Mouse (Mus musculus): ENCODE data around the gene Sf1. TPM values are rescaled to one million over a fixed set of nuclear protein-coding genes. Genes with fewer than 3 reads are reported as not detected.

Sf1 gene
- total RNA-seq (2021), result 100 to 1,000 TPM; 102 to 105 TPM
- long read RNA-seq, experiment 1, full-length matches to known transcripts, result 13 of 32 reads
- long read RNA-seq, experiment 1, partial matches to known transcripts, result 8 of 32 reads
- long read RNA-seq, experiment 1, other reads (novel, unspliced or antisense), result 11 of 32 reads
- long read RNA-seq, experiment 2, full-length matches to known transcripts, result 3 of 14 reads
- long read RNA-seq, experiment 2, partial matches to known transcripts, result 5 of 14 reads
- long read RNA-seq, experiment 2, other reads (novel, unspliced or antisense), result 6 of 14 reads

GRCm38 (mm10) chr19:6363411-6364240 is at the start of gene Sf1:
TSS of gene Sf1 (plus strand) at chr19:6363690.
- DNase-seq, result peak; percentile 99
- intact Hi-C loops (cut with DNase I), result no loop called here

DNA sequence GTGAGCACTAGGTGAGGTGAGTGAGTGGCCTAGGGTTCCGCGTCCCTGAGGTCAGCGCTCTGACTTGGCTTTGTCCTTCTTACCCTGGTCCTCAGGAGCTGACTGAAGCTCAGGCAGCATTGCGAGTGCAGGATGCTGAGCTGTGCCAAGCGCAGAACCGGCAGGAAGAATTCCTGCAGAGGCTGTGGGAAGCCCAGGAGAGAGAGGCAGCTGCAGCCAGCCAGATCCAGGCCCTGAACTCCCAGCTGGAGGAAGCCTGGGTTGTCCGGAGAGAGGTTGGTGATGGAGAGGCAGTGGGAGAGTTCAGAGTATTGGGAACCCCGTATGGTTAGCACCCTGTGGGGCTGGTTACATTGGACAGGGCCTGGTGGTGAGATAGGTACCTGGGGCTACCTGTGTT is 49.7 kb upstream of the Sf1 start:
- no peak for DNase-seq
- intact Hi-C loops (cut with DNase I), result loop anchor here (5.0 kb wide), 1 partner anchor 1651 kb away; no protein-coding TSS in a partner anchor

DNA sequence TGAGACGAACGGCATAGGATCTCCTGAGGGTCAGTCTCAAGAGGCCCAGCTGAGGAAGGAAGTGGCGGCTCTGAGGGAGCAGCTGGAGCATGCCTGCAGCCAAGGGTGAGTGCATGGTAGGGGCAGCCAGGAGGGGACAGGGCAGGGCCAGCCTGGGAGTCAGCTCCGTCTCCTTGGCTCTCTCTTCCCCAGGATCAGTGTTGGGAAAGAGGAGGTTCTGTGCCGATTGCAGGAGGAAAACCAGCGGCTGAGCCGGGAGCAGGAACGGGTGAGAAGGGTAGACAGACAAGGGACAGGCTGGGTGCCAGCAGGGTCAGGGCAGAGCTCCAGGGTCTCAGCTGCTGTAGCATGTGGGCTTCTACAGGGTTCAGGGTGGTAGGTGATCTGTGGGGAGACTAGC is 49.0 kb upstream of the Sf1 start:
- no peak for DNase-seq
- intact Hi-C loops (cut with DNase I), result loop anchor here (5.0 kb wide), 1 partner anchor 1652 kb away; no protein-coding TSS in a partner anchor

DNA sequence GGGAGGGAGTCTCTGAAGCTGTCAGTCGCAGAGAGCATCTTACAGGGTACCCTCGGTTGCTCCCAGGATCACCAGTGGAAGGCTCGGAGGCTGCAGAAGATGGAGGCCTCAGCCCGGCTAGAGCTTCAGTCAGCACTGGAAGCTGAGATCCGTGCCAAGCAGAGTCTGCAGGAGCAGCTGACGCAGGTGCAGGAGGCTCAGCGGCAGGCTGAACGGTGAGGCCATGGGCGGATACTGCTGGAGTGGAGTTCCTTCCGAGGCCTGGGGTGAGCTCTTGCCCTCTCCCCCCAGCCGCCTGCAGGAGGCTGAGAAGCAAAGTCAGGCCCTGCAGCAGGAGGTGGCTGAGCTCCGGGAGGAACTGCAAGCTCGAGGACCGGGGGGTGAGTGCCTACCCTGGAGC is 47.9 kb upstream of the Sf1 start:
- intact Hi-C loops (cut with DNase I), result no loop called here
- no peak for DNase-seq

DNA sequence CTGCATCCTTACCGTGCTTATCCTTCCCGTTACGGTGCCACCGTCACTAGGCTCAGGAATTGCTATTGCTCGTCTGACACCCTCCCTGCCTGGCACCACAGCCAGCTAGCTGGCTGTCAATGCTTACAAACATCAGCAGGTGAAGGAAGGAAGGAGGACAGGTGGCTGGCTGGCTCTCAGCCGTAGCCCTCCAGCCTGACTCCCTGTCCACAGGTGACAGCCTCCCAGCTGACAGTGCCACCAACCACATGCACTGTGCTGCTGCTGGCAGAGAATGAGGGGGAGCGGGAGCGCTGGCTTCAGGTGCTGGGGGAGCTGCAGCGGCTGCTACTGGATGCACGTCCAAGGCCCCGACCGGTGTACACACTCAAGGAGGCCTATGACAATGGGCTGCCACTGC is 45.3 kb upstream of the Sf1 start:
- DNase-seq, result no peak
- intact Hi-C loops (cut with DNase I), result no loop called here

DNA sequence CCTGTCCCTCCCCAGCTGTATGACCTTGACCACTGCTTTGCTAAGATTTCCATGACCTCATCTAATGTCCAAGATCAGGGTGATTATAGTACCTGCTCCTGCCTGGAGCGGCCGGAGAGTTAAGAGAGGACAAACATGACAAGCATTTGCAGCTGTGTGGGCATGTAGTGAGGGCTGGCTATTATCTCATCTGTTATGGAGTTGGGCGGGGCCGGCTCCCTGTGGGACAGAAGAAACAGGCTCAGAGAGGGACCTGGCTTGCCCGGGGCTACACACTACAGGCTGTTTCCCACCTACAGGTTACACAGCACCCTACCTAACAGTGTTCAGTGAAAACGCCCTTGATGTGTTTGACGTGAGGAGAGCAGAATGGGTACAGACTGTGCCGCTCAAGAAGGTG is 42.1 kb upstream of the Sf1 start:
- intact Hi-C loops (cut with DNase I), result no loop called here
- no peak for DNase-seq

- DNase-seq, result no peak
- intact Hi-C loops (cut with DNase I), result no loop called here
These were observed 41.5 kb upstream of the Sf1 start for GRCm38 (mm10) chr19:6321786-6322621.

- intact Hi-C loops (cut with DNase I), result no loop called here
- DNase-seq, result no peak
These were observed 38.7 kb upstream of the Sf1 start for GRCm38 (mm10) chr19:6324751-6325150.

DNA sequence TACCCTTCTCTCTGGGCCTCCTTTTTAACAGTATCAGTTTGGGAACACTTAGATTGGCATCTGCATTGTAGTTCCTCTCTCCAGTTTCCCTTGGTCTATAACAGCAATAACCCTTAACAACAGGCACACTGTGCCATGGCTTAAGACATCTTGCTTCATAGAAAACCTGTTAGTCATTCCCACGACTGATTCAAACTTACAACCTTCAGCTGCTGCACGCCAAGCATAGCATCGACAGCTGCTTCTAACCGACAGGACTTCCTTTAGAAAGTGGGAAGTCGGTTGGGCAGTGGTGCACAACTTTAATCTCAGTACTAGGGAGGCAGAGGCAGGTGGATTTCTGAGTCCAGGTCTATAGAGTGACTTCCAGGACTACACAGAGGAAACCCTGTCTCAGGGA is 32.3 kb upstream of the Sf1 start:
- intact Hi-C loops (cut with DNase I), result loop anchor here (2.0 to 10.0 kb wide), 5 partner anchors 24 to 369 kb away; partner anchors contain the start of genes Cdc42bpg, Pola2, Snx15 and Tm7sf2
- DNase-seq, result no peak

DNA sequence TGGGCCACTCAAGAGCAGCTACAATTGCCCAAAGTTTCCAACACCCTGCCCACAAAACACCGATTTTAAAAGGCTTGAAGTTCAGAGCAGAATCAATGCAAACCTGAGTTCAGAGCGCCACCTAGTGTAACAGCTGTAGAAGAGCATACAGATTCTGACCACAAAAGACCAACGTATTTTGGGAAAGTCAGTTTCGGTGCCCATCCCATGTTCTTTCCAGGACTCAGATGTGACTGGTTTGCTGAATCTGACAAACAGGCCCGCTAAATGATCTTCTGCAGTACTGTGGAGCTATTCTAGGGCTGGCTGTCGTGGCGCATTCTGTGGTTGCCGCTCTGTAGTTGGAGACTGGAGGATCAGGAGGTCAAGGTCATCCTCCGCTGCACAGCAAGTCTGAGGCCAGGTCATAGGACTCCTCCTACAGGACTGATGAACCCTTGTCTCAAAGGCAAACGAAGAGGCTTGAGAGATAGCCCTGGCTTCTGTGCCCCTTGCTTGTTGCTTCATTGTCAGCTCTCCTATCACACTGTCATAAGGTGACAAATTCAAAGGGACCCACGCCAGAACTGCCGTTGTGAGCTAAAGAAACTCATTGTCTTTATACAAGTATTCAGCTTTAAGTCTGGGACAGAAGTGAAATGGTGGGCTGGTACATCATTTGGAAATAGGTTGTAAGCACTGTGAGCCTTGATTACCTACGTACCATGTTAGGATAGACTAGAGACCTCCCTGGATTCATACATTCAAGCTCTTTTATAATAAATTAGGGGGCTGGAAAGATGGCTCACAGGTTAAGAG is 31.6 kb upstream of the Sf1 start:
- DNase-seq, result peak; percentile 71 to 84
- intact Hi-C loops (cut with DNase I), result loop anchor here (2.0 to 10.0 kb wide), 5 partner anchors 25 to 370 kb away; partner anchors contain the start of genes Cdc42bpg, Pola2, Snx15 and Tm7sf2

- intact Hi-C loops (cut with DNase I), result loop anchor here (5.0 to 10.0 kb wide), 3 partner anchors 207 to 372 kb away; partner anchors contain the start of genes Pola2, Snx15, Tm7sf2 and Znhit2
- DNase-seq, result no peak
These were observed 29.5 kb upstream of the Sf1 start for GRCm38 (mm10) chr19:6333761-6334595.

DNA sequence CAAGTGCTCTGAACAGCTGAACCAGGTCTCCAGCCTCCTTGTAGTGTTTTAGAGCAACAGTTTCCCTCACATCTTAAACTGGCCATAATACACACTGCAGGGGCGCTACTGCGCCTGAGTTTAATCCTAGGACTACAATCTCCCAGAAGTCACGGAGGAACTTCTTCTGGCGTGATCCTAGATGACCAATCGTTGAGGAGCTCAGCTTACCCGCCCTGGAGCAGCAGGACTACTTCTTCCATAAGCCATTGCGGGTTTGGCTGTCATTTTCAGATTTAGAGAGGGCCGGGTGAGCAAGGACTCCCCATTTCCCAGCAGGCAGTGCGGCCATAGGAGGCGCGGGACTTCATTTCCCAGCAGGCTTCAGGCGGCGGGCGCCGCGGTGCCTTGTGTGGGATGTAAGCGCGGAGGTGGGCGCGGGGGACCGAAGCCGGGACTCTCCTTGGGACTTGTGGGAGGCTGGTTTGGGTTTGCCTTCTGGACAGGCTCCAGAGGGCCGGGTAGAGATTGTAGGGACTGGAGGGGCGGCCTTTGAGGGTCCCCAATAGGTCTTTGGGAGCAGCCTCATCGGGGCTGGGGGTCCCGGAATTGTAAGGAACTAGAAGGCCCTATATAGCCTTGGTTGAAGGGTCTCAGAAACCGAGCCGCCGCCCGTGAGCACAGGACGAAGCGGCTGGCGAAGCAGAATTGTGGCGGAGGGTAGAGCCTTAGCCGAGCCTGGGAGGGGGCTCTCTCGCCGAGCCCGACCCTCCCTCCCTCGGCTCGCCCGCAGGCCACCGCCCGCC is 28.6 kb upstream of the Sf1 start, which contains the start of gene Men1:
Men1 (plus strand) TSS at position 307 of the 785 bp plus-strand sequence.
- intact Hi-C loops (cut with DNase I), result loop anchor here (5.0 to 10.0 kb wide), 3 partner anchors 208 to 373 kb away; partner anchors contain the start of genes Pola2, Snx15, Tm7sf2 and Znhit2
- DNase-seq, result peak; percentile 91

- DNase-seq, result peak in 1 of 2 experiments; percentile 37
These were observed 28.0 kb upstream of the Sf1 start for GRCm38 (mm10) chr19:6335458-6335827.

GRCm38 (mm10) chr19:6336920-6337319 is 26.6 kb upstream of the Sf1 start:
- no peak for DNase-seq
- intact Hi-C loops (cut with DNase I), result loop anchor here (10.0 kb wide), 1 partner anchor 272 kb away; the partner anchor contains the start of genes Tm7sf2 and Znhit2

More at GRCm38 (mm10) chr19:6335458-6335827, 28.0 kb upstream of the Sf1 start:
- intact Hi-C loops (cut with DNase I), result loop anchor here (10.0 kb wide), 1 partner anchor 271 kb away; the partner anchor contains the start of genes Tm7sf2 and Znhit2

DNA sequence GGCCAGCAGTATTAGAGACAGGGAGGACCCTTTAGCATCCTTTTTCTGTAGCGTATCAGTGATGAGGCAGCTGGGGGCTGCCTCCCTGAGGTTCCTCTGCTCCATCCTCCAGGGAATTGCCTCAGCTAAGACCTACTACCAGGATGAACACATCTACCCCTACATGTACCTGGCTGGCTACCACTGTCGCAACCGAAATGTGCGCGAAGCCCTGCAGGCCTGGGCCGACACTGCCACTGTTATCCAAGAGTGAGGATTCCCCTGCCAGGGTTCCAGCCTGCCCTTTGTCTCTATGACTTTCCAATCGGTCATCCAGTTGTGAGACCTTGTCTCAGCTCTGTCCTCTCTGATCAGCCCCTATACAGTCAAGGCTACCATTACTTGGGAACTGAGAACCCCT is 25.3 kb upstream of the Sf1 start:
- no peak for DNase-seq
- intact Hi-C loops (cut with DNase I), result loop anchor here (10.0 kb wide), 1 partner anchor 273 kb away; the partner anchor contains the start of genes Tm7sf2 and Znhit2

DNA sequence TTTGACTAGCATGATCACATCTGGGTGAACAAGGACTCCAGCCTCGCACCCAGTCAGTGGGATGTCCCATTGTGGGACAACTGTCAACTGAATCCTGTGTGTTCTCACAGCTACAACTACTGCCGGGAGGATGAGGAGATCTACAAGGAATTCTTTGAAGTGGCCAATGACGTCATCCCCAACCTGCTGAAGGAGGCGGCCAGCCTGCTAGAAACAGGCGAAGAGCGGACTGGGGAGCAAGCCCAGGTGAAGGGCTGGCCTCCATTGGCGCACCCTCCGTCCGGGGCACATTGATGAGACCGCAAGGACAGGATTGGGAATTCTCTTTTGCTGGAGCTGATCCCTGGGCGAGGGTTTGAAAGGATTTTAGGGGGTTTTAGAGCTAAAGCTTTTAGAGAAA is 24.8 kb upstream of the Sf1 start:
- no peak for DNase-seq
- intact Hi-C loops (cut with DNase I), result loop anchor here (10.0 kb wide), 1 partner anchor 274 kb away; the partner anchor contains the start of genes Tm7sf2 and Znhit2

GRCm38 (mm10) chr19:6339191-6339590 is 24.3 kb upstream of the Sf1 start:
- intact Hi-C loops (cut with DNase I), result loop anchor here (10.0 kb wide), 1 partner anchor 274 kb away; the partner anchor contains the start of genes Tm7sf2 and Znhit2
- DNase-seq, result no peak
